Mouse (Mus musculus): Measurements from ENCODE around the gene Dao.

DNA sequence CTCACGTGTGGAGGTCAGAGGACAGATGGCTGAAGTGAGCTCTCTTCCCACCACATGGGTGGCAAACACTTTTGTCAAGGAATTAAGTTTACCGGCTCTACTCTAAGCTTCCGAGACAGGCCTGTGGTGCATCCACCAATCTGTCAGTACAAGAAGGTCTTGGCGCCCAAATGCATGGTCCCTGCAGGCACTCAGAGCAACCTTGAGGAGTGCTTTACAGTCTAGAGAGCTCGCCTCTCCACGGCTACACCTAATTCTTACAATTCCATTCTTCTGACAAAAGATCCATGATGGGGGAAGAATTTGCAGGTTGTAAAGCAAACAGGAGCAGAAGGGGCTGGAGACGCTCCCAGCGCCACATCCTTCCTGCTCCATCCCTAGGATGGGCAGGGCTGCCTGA lies 26.9 kb upstream of the Dao start:
- TF ChIP-seq ZNF384 (IDR thresholded peaks at IDR 0.05; ENCODE audit: low read depth, low read length): no peak
- no peak for TF ChIP-seq MAFK (IDR thresholded peaks at IDR 0.05; ENCODE audit: insufficient read depth, low read depth, low read length)
